Mouse (Mus musculus): ENCODE data around the gene Clec4e. TPM values are rescaled to one million over a fixed set of nuclear protein-coding genes. Genes with fewer than 3 reads are reported as not detected.

The Clec4e gene
- total RNA-seq, 1 experiment from 2014 or later = 180 TPM

DNA sequence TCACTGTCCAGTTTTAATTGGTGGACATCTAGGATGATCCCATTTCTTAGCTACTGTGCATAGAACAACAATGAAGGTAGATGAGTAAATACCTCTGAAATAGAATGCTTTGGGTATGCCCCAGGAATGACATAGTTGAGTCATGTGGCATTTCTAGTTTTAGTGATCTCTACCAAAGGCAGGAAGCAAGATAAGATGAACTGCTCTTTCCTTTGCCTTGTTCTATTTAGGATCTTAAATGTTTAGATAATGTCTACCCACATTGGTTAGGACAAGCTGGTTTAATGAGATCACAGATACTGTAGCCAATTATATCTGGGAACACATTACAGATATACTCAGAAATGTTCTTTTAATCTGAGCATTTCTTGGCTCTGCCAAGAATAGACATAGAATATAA is 52.1 kb downstream of the Clec4e start:
- ATAC-seq (ENCODE audit: extremely low read depth, insufficient number of reproducible peaks, low FRiP score, poor library complexity, severe bottlenecking) = no peak

Other genes starting within 250 kb of the Clec4e start
- gene Clec4b1, start 239.9 kb downstream of the Clec4e start, total RNA-seq (2017) = not detected in 2 replicates
- gene Clec4a2, start 183.4 kb downstream of the Clec4e start, total RNA-seq (2017) = 37.0 and 44.0 TPM in 2 replicates
- gene Clec4b2, start 117.0 kb downstream of the Clec4e start, total RNA-seq (2017) = 0.58 and 2.1 TPM in 2 replicates
- gene Clec4n, start 60.0 kb downstream of the Clec4e start, total RNA-seq (2017) = 29.6 and 30.4 TPM in 2 replicates
- gene Clec4d, start 27.8 kb downstream of the Clec4e start, total RNA-seq (2017) = 512 and 520 TPM in 2 replicates
- not detected in 2 replicates for gene Vmn2r19, start 18.5 kb upstream of the Clec4e start, total RNA-seq (2017)
- not detected in 2 replicates for gene Vmn2r20, start 128.2 kb upstream of the Clec4e start, total RNA-seq (2017)
- not detected in 2 replicates for gene Vmn2r21, start 243.5 kb upstream of the Clec4e start, total RNA-seq (2017)

Measured in neutrophil, adult 5-6 weeks (primary cell).